Mouse (Mus musculus): ENCODE results near the gene Ptpn3. TPM values are rescaled to one million over a fixed set of nuclear protein-coding genes. Genes with fewer than 3 reads are reported as not detected.

Gene Ptpn3
- total RNA-seq, 2 experiments from 2014 or later, result 29.8 to 77.3 TPM

GRCm38 (mm10) chr4:57141908-57142361 is 159.7 kb downstream of the Ptpn3 start:
- peak overlapping the region; percentile 72 for H3K4me3 ChIP-seq
- no peak for TF ChIP-seq CTCF (IDR thresholded peaks at IDR 0.05)
- DNase-seq, result peak; percentile 43
- H3K27ac ChIP-seq, result peak overlapping the region; percentile 12; the same call in 1 of the 2 replicates
- intact Hi-C loops (cut with DNase I), result loop anchor here (5.0 kb wide), 1 partner anchor 135 kb away; no protein-coding TSS in a partner anchor

- no peak for DNase-seq
- H3K27ac ChIP-seq, result 0 out of 2 replicates have a peak overlapping the region, but pooled peaks have one; percentile 12
- intact Hi-C loops (cut with DNase I), result loop anchor here (5.0 kb wide), 1 partner anchor 136 kb away; no protein-coding TSS in a partner anchor
- H3K4me3 ChIP-seq, result peak overlapping the region; percentile 72; the same call in 1 of the 2 replicates
- no peak for TF ChIP-seq CTCF (IDR thresholded peaks at IDR 0.05)
Measured at GRCm38 (mm10) chr4:57140992-57141717, 160.5 kb downstream of the Ptpn3 start.

Other genes starting within 250 kb of the Ptpn3 start
- gene Epb41l4b, start 158.4 kb downstream of the Ptpn3 start, total RNA-seq (2021), result 1 to 10 TPM; 2.5 to 3.1 TPM
- gene Palm2, start 132.4 kb upstream of the Ptpn3 start, total RNA-seq (2021), result under 1 TPM; 0.28 to 0.98 TPM